Mouse (Mus musculus) gastrocnemius, adult 2 months (tissue): ENCODE measurements around the gene Metap2. TPM values are rescaled to one million over a fixed set of nuclear protein-coding genes. Genes with fewer than 3 reads are reported as not detected.
A peak's percentile ranks its signal among the peaks of the same experiment; 100 is the strongest.
"Not testable (repeated sequence)": the region's sequence is repeated elsewhere in the genome, so short reads cannot be mapped to it uniquely, and the experiment has no call there.

ENCODE experiments used
- DNase-seq: peaks from one replicate; pipeline ENCODE4 v3.0.0; 2022
- H3K27ac ChIP-seq: fragments of 200-600 bp; 2 replicates; pipeline ENCODE4 v1.8.1; 2022; ENCODE audit warnings: mild to moderate bottlenecking
- H3K4me3 ChIP-seq: fragments of 200-600 bp; 2 replicates; pipeline ENCODE4 v1.8.1; 2022; ENCODE audit warnings: mild to moderate bottlenecking, moderate library complexity
- CTCF ChIP-seq: fragments of 200-600 bp; IDR thresholded peaks from 2 replicates; pipeline ENCODE4 v1.8.1; 2022; ENCODE audit warnings: antibody characterized with exemption, mild to moderate bottlenecking, moderate library complexity
- intact Hi-C: fragments of 180-260 bp; cut with DNase I; formaldehyde crosslinking; loops from one replicate; pipeline ENCODE4 v1.15.1; 2025
- total RNA-seq, 2 experiments: library from RNA; stranded (reverse); gene quantifications; 2 replicates each; pipeline ENCODE4 v1.2.3; 2021

Metap2 gene
- total RNA-seq, 2 experiments from 2014 or later = 147 to 182 TPM

- intact Hi-C loops = no loop called here
- no peak within 1 kb of the TSS for H3K27ac ChIP-seq
- no peak for TF ChIP-seq CTCF
- H3K4me3 ChIP-seq = 0 out of 2 replicates have a peak within 1 kb of the TSS, but pooled peaks have one; percentile 11
- DNase-seq = no peak
Measured at GRCm38 (mm10) chr10:93830931-93831729, 65.8 kb downstream of the Metap2 start, which contains the start of gene Usp44. Gene Usp44 (plus strand): TSS chr10:93831555.

- Histone ChIP-seq H3K27ac (no peak overlapping the region), H3K4me3 (no peak overlapping the region)
- intact Hi-C loops = no loop called here
- no peak for DNase-seq
- no peak for TF ChIP-seq CTCF
Measured at GRCm38 (mm10) chr10:93829898-93830831, 66.7 kb downstream of the Metap2 start.

- intact Hi-C loops = loop anchor here (1.0 to 5.0 kb wide), 4 partner anchors 129 to 298 kb away; partner anchors contain the start of genes Fgd6 and Vezt
- TF ChIP-seq CTCF = peak; percentile 90
- H3K27ac ChIP-seq = no peak overlapping the region
- peak; percentile 54 for DNase-seq
- no peak overlapping the region for H3K4me3 ChIP-seq
Measured at GRCm38 (mm10) chr10:93818661-93819060, 78.2 kb downstream of the Metap2 start.

GRCm38 (mm10) chr10:93813755-93814154 is 83.1 kb downstream of the Metap2 start:
- peak overlapping the region; percentile 28; the same call in 1 of the 2 replicates for H3K27ac ChIP-seq
- H3K4me3 ChIP-seq = peak overlapping the region; percentile 60
- peak; percentile 43 for TF ChIP-seq CTCF
- intact Hi-C loops = loop anchor here (1.0 to 2.0 kb wide), 2 partner anchors 203 to 219 kb away; no protein-coding TSS in a partner anchor
- no peak for DNase-seq

GRCm38 (mm10) chr10:93812774-93813415 is 84.0 kb downstream of the Metap2 start:
- peak; percentile 79 for DNase-seq
- TF ChIP-seq CTCF = peak; percentile 90
- intact Hi-C loops = loop anchor here (1.0 to 2.0 kb wide), 2 partner anchors 202 to 219 kb away; no protein-coding TSS in a partner anchor
- H3K4me3 ChIP-seq = peak overlapping the region; percentile 60
- peak overlapping the region; percentile 51 for H3K27ac ChIP-seq

DNA sequence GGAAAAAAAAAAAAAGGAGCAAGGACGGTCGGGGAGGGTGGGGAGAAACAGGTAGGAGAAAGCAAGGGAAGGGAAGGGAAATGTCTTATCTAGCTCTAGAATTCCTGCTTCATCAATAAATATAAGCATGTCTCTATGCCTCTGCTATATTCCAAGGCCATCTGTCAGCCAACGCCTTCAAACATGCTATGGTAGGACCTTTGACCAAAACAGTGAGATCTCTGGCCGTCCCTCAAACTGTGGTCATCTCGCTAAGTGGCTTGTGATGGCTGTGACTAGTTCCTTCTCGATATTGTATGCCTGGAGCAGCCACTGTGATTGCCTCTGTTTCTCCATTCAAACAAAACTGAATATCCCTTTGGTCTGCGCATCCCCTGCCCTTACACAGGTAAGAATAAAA is 84.8 kb downstream of the Metap2 start:
- TF ChIP-seq CTCF = no peak
- intact Hi-C loops = loop anchor here (2.0 kb wide), 1 partner anchor 201 kb away; no protein-coding TSS in a partner anchor
- no peak overlapping the region for H3K4me3 ChIP-seq
- no peak for DNase-seq
- H3K27ac ChIP-seq = no peak overlapping the region

- no peak overlapping the region for H3K4me3 ChIP-seq
- intact Hi-C loops = no loop called here
- no peak for DNase-seq
- TF ChIP-seq CTCF = no peak
- H3K27ac ChIP-seq = no peak overlapping the region
Measured at GRCm38 (mm10) chr10:93810590-93811185, 86.2 kb downstream of the Metap2 start.

- DNase-seq, H3K27ac ChIP-seq, intact Hi-C loops, H3K4me3 ChIP-seq: not testable (repeated sequence)
Measured at GRCm38 (mm10) chr10:93809438-93809837, 87.5 kb downstream of the Metap2 start.

Other genes starting within 250 kb of the Metap2 start
- gene Usp44, start 65.5 kb downstream of the Metap2 start, total RNA-seq = under 1 TPM; 0.31 to 0.33 TPM
- 10 to 100 TPM; 40.3 to 50.5 TPM for gene Vezt, start 138.7 kb upstream of the Metap2 start, total RNA-seq
- 1 to 10 TPM; 2.4 to 3.2 TPM for gene Fgd6, start 138.9 kb upstream of the Metap2 start, total RNA-seq